Mouse (Mus musculus) E14TG2a.4 (cell line): ENCODE measurements around the gene Hnrnpu.

Experiments used
- H3K27me3 ChIP-seq: 2 replicates; pipeline ENCODE4 v1.6.1; 2014; ENCODE audit warnings: low read length, control low read depth; ENCODE audit not compliant: insufficient read depth
- H3K36me3 ChIP-seq: 2 replicates; pipeline ENCODE4 v1.6.1; 2014; ENCODE audit warnings: low read length, control low read depth; ENCODE audit not compliant: insufficient read depth
- H3K4me1 ChIP-seq: replicated peaks from 2 replicates; pipeline ENCODE4 v1.6.1; 2014; ENCODE audit warnings: low read depth, low read length, control low read depth
- H3K4me3 ChIP-seq: replicated peaks from 2 replicates; pipeline ENCODE4 v1.5.1; 2014; ENCODE audit warnings: mild to moderate bottlenecking, low read length
- H3K9me3 ChIP-seq: 2 replicates; pipeline ENCODE4 v1.6.1; 2014; ENCODE audit warnings: low read length, control low read depth
- CTCF ChIP-seq: conservative IDR thresholded peaks from 2 replicates; pipeline ENCODE4 v1.5.1; 2014; ENCODE audit warnings: low read length
- NANOG ChIP-seq: IDR thresholded peaks from 2 replicates; pipeline ENCODE4 v1.6.1; 2014; ENCODE audit warnings: borderline replicate concordance, low read length, mixed read lengths
- POU5F1 ChIP-seq: IDR thresholded peaks from 2 replicates; pipeline ENCODE4 v1.6.1; 2014; ENCODE audit warnings: low read length, borderline replicate concordance

The Hnrnpu gene

GRCm38 (mm10) chr1:178368548-178369271 lies 31.1 kb upstream of the Hnrnpu start:
- H3K9me3 ChIP-seq: no peaks in the 10 kb centered on the region
- no peaks in the 10 kb centered on the region for H3K36me3 ChIP-seq
- H3K27me3 ChIP-seq: peaks cover 3% of the 10 kb centered on the region; the same call in 1 of the 2 replicates
- no peak for TF ChIP-seq POU5F1
- TF ChIP-seq NANOG: no peak
- TF ChIP-seq CTCF: no peak
- peak overlapping the region; percentile 80 for H3K4me3 ChIP-seq
- H3K4me1 ChIP-seq: peaks cover 57% of the 10 kb centered on the region

GRCm38 (mm10) chr1:178368121-178368520 lies 30.5 kb upstream of the Hnrnpu start:
- Histone ChIP-seq H3K4me1 (peaks cover 63% of the 10 kb centered on the region), H3K9me3 (no peaks in the 10 kb centered on the region), H3K36me3 (no peaks in the 10 kb centered on the region), H3K4me3 (peak overlapping the region; percentile 80), H3K27me3 (peaks cover 7% of the 10 kb centered on the region; the same call in 1 of the 2 replicates)
- TF ChIP-seq POU5F1 (no peak), NANOG (no peak), CTCF (no peak)

GRCm38 (mm10) chr1:178365171-178365570 lies 27.6 kb upstream of the Hnrnpu start:
- peaks cover 85% of the 10 kb centered on the region for H3K4me1 ChIP-seq
- TF ChIP-seq NANOG: no peak
- no peak for TF ChIP-seq POU5F1
- TF ChIP-seq CTCF: no peak
- H3K27me3 ChIP-seq: peaks cover 10% of the 10 kb centered on the region
- no peaks in the 10 kb centered on the region for H3K9me3 ChIP-seq
- H3K36me3 ChIP-seq: no peaks in the 10 kb centered on the region
- H3K4me3 ChIP-seq: no peak overlapping the region

GRCm38 (mm10) chr1:178360702-178361101 lies 23.1 kb upstream of the Hnrnpu start:
- Histone ChIP-seq H3K36me3 (no peaks in the 10 kb centered on the region), H3K4me1 (peaks cover 94% of the 10 kb centered on the region), H3K9me3 (no peaks in the 10 kb centered on the region), H3K4me3 (0 out of 2 replicates have a peak overlapping the region, but pooled peaks have one; percentile 63), H3K27me3 (peaks cover 10% of the 10 kb centered on the region)
- peak; percentile 84; the same call in 1 of the 2 replicates for TF ChIP-seq POU5F1
- TF ChIP-seq CTCF: peak; percentile 35
- TF ChIP-seq NANOG: peak; percentile 81; the same call in 1 of the 2 replicates

- no peaks in the 10 kb centered on the region for H3K9me3 ChIP-seq
- peaks cover 91% of the 10 kb centered on the region for H3K4me1 ChIP-seq
- peak overlapping the region; percentile 63 for H3K4me3 ChIP-seq
- TF ChIP-seq POU5F1 (no peak), NANOG (no peak), CTCF (no peak)
- no peaks in the 10 kb centered on the region for H3K36me3 ChIP-seq
- peaks cover 10% of the 10 kb centered on the region for H3K27me3 ChIP-seq
These were observed 22.7 kb upstream of the Hnrnpu start for GRCm38 (mm10) chr1:178360264-178360663.

- peaks cover 3% of the 10 kb centered on the region; the same call in 1 of the 2 replicates for H3K27me3 ChIP-seq
- peaks cover 86% of the 10 kb centered on the region for H3K4me1 ChIP-seq
- no peaks in the 10 kb centered on the region for H3K9me3 ChIP-seq
- TF ChIP-seq POU5F1 (no peak), NANOG (0 out of 2 replicates have a peak, but pooled peaks have one; percentile 4)
- peak overlapping the region; percentile 56 for H3K4me3 ChIP-seq
- no peaks in the 10 kb centered on the region for H3K36me3 ChIP-seq
These were observed 20.4 kb upstream of the Hnrnpu start for GRCm38 (mm10) chr1:178357776-178358710.

- H3K27me3 ChIP-seq: no peaks in the 10 kb centered on the region
- no peak overlapping the region for H3K4me3 ChIP-seq
- no peaks in the 10 kb centered on the region for H3K9me3 ChIP-seq
- no peaks in the 10 kb centered on the region for H3K36me3 ChIP-seq
- no peak for TF ChIP-seq NANOG
- TF ChIP-seq CTCF: no peak
- peaks cover 78% of the 10 kb centered on the region for H3K4me1 ChIP-seq
These were observed 17.0 kb upstream of the Hnrnpu start for GRCm38 (mm10) chr1:178354576-178354975.

GRCm38 (mm10) chr1:178351643-178352042 lies 14.0 kb upstream of the Hnrnpu start:
- no peaks in the 10 kb centered on the region for H3K36me3 ChIP-seq
- H3K4me1 ChIP-seq: peaks cover 66% of the 10 kb centered on the region
- no peak overlapping the region for H3K4me3 ChIP-seq
- H3K9me3 ChIP-seq: no peaks in the 10 kb centered on the region
- TF ChIP-seq CTCF: 0 out of 2 replicates have a peak, but pooled peaks have one; percentile 10
- TF ChIP-seq NANOG: no peak
- no peaks in the 10 kb centered on the region for H3K27me3 ChIP-seq
